Mouse (Mus musculus): ENCODE measurements around the gene Mrpl1. TPM values are rescaled to one million over a fixed set of nuclear protein-coding genes. Genes with fewer than 3 reads are reported as not detected.

Mrpl1 gene
- polyA plus RNA-seq, 1 experiment, result 1.3 TPM

GRCm38 (mm10) chr5:96221812-96222585 lies 12.7 kb downstream of the Mrpl1 start:
- peaks cover 13% of the 10 kb centered on the region for H3K36me3 ChIP-seq (ENCODE audit: control insufficient read depth, insufficient read depth, low read length)
- TF ChIP-seq POLR2A (IDR thresholded peaks at IDR 0.05; ENCODE audit: low read depth, low read length) (no peak), CTCF (IDR thresholded peaks at IDR 0.05; ENCODE audit: extremely low read depth, insufficient read length, insufficient replicate concordance, low read depth, low read length) (no peak)
- peaks cover 3% of the 10 kb centered on the region; the same call in 1 of the 2 replicates for H3K4me1 ChIP-seq (ENCODE audit: control insufficient read depth, insufficient read depth, insufficient read length, low read length)
- H3K27ac ChIP-seq (ENCODE audit: insufficient read depth, low read depth, low read length), result peak overlapping the region; percentile 47
- 15% methylated on average over 5 of the region's 5 CpGs for WGBS
- H3K27me3 ChIP-seq (ENCODE audit: control insufficient read depth, insufficient read depth, low read length), result no peaks in the 10 kb centered on the region
- H3K4me3 ChIP-seq (ENCODE audit: low read depth, low read length), result no peak overlapping the region

GRCm38 (mm10) chr5:96222964-96223363 lies 13.7 kb downstream of the Mrpl1 start:
- 97% methylated on average over 3 of the region's 3 CpGs for WGBS
- Histone ChIP-seq H3K4me1 (ENCODE audit: control insufficient read depth, insufficient read depth, insufficient read length, low read length) (peaks cover 3% of the 10 kb centered on the region; the same call in 1 of the 2 replicates), H3K36me3 (ENCODE audit: control insufficient read depth, insufficient read depth, low read length) (peaks cover 13% of the 10 kb centered on the region), H3K27me3 (ENCODE audit: control insufficient read depth, insufficient read depth, low read length) (no peaks in the 10 kb centered on the region), H3K4me3 (ENCODE audit: low read depth, low read length) (no peak overlapping the region), H3K27ac (ENCODE audit: insufficient read depth, low read depth, low read length) (no peak overlapping the region)
- TF ChIP-seq POLR2A (IDR thresholded peaks at IDR 0.05; ENCODE audit: low read depth, low read length), result no peak
- no peak for TF ChIP-seq CTCF (IDR thresholded peaks at IDR 0.05; ENCODE audit: extremely low read depth, insufficient read length, insufficient replicate concordance, low read depth, low read length)

GRCm38 (mm10) chr5:96226490-96226889 lies 17.2 kb downstream of the Mrpl1 start:
- Histone ChIP-seq H3K27ac (ENCODE audit: insufficient read depth, low read depth, low read length) (no peak overlapping the region), H3K27me3 (ENCODE audit: control insufficient read depth, insufficient read depth, low read length) (no peaks in the 10 kb centered on the region), H3K4me3 (ENCODE audit: low read depth, low read length) (no peak overlapping the region), H3K36me3 (ENCODE audit: control insufficient read depth, insufficient read depth, low read length) (peaks cover 22% of the 10 kb centered on the region), H3K4me1 (ENCODE audit: control insufficient read depth, insufficient read depth, insufficient read length, low read length) (no peaks in the 10 kb centered on the region; the same call in 1 of the 2 replicates)
- TF ChIP-seq CTCF (IDR thresholded peaks at IDR 0.05; ENCODE audit: extremely low read depth, insufficient read length, insufficient replicate concordance, low read depth, low read length) (no peak), POLR2A (IDR thresholded peaks at IDR 0.05; ENCODE audit: low read depth, low read length) (no peak)
- 95% methylated on average over 8 of the region's 8 CpGs for WGBS

GRCm38 (mm10) chr5:96228967-96229366 lies 19.7 kb downstream of the Mrpl1 start:
- Histone ChIP-seq H3K4me1 (ENCODE audit: control insufficient read depth, insufficient read depth, insufficient read length, low read length) (no peaks in the 10 kb centered on the region), H3K36me3 (ENCODE audit: control insufficient read depth, insufficient read depth, low read length) (peaks cover 22% of the 10 kb centered on the region), H3K4me3 (ENCODE audit: low read depth, low read length) (no peak overlapping the region), H3K27ac (ENCODE audit: insufficient read depth, low read depth, low read length) (no peak overlapping the region), H3K27me3 (ENCODE audit: control insufficient read depth, insufficient read depth, low read length) (no peaks in the 10 kb centered on the region)
- WGBS, result 93% methylated on average over 2 of the region's 2 CpGs
- TF ChIP-seq CTCF (IDR thresholded peaks at IDR 0.05; ENCODE audit: extremely low read depth, insufficient read length, insufficient replicate concordance, low read depth, low read length) (no peak), POLR2A (IDR thresholded peaks at IDR 0.05; ENCODE audit: low read depth, low read length) (no peak)

GRCm38 (mm10) chr5:96238797-96239196 lies 29.5 kb downstream of the Mrpl1 start:
- TF ChIP-seq POLR2A (IDR thresholded peaks at IDR 0.05; ENCODE audit: low read depth, low read length) (no peak), CTCF (IDR thresholded peaks at IDR 0.05; ENCODE audit: extremely low read depth, insufficient read length, insufficient replicate concordance, low read depth, low read length) (no peak)
- Histone ChIP-seq H3K27me3 (ENCODE audit: control insufficient read depth, insufficient read depth, low read length) (no peaks in the 10 kb centered on the region), H3K27ac (ENCODE audit: insufficient read depth, low read depth, low read length) (no peak overlapping the region), H3K4me3 (ENCODE audit: low read depth, low read length) (no peak overlapping the region), H3K36me3 (ENCODE audit: control insufficient read depth, insufficient read depth, low read length) (peaks cover 20% of the 10 kb centered on the region), H3K4me1 (ENCODE audit: control insufficient read depth, insufficient read depth, insufficient read length, low read length) (no peaks in the 10 kb centered on the region)
- 84% methylated on average over 5 of the region's 5 CpGs for WGBS

DNA sequence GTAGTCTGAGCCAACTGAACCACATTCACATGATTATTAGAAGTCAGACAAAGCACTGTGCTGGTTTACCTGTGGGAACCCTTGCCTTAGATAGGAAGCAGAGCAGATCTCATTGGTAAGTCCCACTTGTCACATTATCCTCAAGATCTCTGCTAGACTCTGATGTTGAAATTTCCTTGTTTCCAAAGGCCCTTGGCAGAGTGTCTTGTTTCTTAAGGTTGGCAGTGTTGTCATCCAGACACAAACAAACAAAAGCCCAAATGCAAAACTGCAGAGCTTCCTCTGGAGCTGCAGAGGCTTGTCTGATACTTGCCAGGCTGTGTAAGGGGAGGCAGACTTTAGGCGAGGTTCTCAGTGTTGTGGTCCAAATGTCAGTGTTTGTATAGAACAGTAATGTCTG lies 31.6 kb downstream of the Mrpl1 start:
- no peak for TF ChIP-seq CTCF (IDR thresholded peaks at IDR 0.05; ENCODE audit: extremely low read depth, insufficient read length, insufficient replicate concordance, low read depth, low read length)
- no peak for TF ChIP-seq POLR2A (IDR thresholded peaks at IDR 0.05; ENCODE audit: low read depth, low read length)
- 71% methylated on average over 1 of the region's 1 CpGs for WGBS
- H3K27ac ChIP-seq (ENCODE audit: insufficient read depth, low read depth, low read length), result no peak overlapping the region
- H3K36me3 ChIP-seq (ENCODE audit: control insufficient read depth, insufficient read depth, low read length), result peaks cover 22% of the 10 kb centered on the region
- no peaks in the 10 kb centered on the region for H3K4me1 ChIP-seq (ENCODE audit: control insufficient read depth, insufficient read depth, insufficient read length, low read length)
- no peak overlapping the region for H3K4me3 ChIP-seq (ENCODE audit: low read depth, low read length)
- H3K27me3 ChIP-seq (ENCODE audit: control insufficient read depth, insufficient read depth, low read length), result no peaks in the 10 kb centered on the region

DNA sequence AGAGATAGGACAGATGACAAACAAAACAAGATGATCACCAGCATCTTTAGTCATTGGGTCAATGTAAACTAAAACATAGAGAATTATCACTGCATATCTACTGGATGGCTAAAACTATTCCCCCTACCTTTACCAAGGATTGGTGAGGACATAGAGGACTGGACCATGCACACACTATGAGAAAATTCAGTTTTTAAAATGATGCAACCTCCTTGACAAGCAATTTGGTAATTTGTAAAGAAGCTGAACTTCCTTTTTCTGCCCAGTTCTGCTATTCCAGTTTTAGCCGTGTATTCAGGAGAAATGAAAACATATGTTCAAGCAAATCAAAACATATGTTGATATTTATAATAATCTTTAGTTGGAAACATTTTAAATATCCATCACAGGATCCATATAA lies 35.2 kb downstream of the Mrpl1 start:
- H3K36me3 ChIP-seq (ENCODE audit: control insufficient read depth, insufficient read depth, low read length), result peaks cover 16% of the 10 kb centered on the region
- H3K4me3 ChIP-seq (ENCODE audit: low read depth, low read length), result no peak overlapping the region
- no peaks in the 10 kb centered on the region for H3K4me1 ChIP-seq (ENCODE audit: control insufficient read depth, insufficient read depth, insufficient read length, low read length)
- TF ChIP-seq POLR2A (IDR thresholded peaks at IDR 0.05; ENCODE audit: low read depth, low read length) (no peak), CTCF (IDR thresholded peaks at IDR 0.05; ENCODE audit: extremely low read depth, insufficient read length, insufficient replicate concordance, low read depth, low read length) (no peak)
- no peak overlapping the region for H3K27ac ChIP-seq (ENCODE audit: insufficient read depth, low read depth, low read length)
- no peaks in the 10 kb centered on the region for H3K27me3 ChIP-seq (ENCODE audit: control insufficient read depth, insufficient read depth, low read length)
- WGBS, result 73% methylated on average over 1 of the region's 1 CpGs

Data from small intestine, adult 2 months (tissue).